Mouse (Mus musculus) heart, embryonic 10.5 days (tissue): ENCODE data around the gene Padi2. TPM values are rescaled to one million over a fixed set of nuclear protein-coding genes. Genes with fewer than 3 reads are reported as not detected.

ENCODE experiments used
- DNase-seq: peaks from one replicate; pipeline ENCODE4 v3.0.0-alpha.2; 2017; ENCODE audit warnings: low spot score
- H3K27ac ChIP-seq: fragments of 300-500 bp; sonication (generic); 2 replicates; pipeline ENCODE4 v1.5.1; 2016; ENCODE audit warnings: mild to moderate bottlenecking
- H3K27me3 ChIP-seq: fragments of 300-500 bp; sonication (generic); 2 replicates; pipeline ENCODE4 v1.6.1; 2016; ENCODE audit warnings: mild to moderate bottlenecking; ENCODE audit not compliant: poor library complexity, insufficient read depth, severe bottlenecking
- H3K36me3 ChIP-seq: fragments of 300-500 bp; sonication (generic); 2 replicates; pipeline ENCODE4 v1.6.1; 2016; ENCODE audit warnings: mild to moderate bottlenecking, moderate library complexity
- H3K4me1 ChIP-seq: fragments of 300-500 bp; sonication (generic); 2 replicates; pipeline ENCODE4 v1.6.1; 2016; ENCODE audit warnings: mild to moderate bottlenecking
- H3K4me3 ChIP-seq: fragments of 300-500 bp; sonication (generic); 2 replicates; pipeline ENCODE4 v1.5.1; 2016; ENCODE audit warnings: mild to moderate bottlenecking, moderate library complexity
- H3K9me3 ChIP-seq: fragments of 300-500 bp; sonication (generic); 2 replicates; pipeline ENCODE4 v1.6.1; 2016; ENCODE audit warnings: mild to moderate bottlenecking, moderate library complexity
- WGBS: fragments of 180-500 bp; shearing (Covaris S2); methylation state at CpG from one replicate; pipeline ENCODE4 v1.1.7; 2016; 5-methylcytosine and 5-hydroxymethylcytosine counted together
- polyA plus RNA-seq: library from polyadenylated mRNA; unstranded; fragments of >200 nt; fragmentation: Nextera tagmentation; extraction: Ambion mirVana; gene quantifications from 2 replicates; pipeline ENCODE4 v1.2.1, GENCODE M21; 2016

The Padi2 gene
- polyA plus RNA-seq, 1 experiment from 2014 or later = 2.9 TPM

GRCm38 (mm10) chr4:140883852-140884251, 22.3 kb upstream of the Padi2 start:
- Histone ChIP-seq H3K4me1 (0 out of 2 replicates have a peak, but pooled peaks cover 4% of the 10 kb centered on the region), H3K36me3 (no peaks in the 10 kb centered on the region), H3K27ac (no peak overlapping the region), H3K9me3 (peaks cover 3% of the 10 kb centered on the region; the same call in 1 of the 2 replicates), H3K27me3 (no peaks in the 10 kb centered on the region), H3K4me3 (no peak overlapping the region)
- DNase-seq = peak; percentile 75
- 26% methylated on average over 4 of the region's 4 CpGs for WGBS

DNA sequence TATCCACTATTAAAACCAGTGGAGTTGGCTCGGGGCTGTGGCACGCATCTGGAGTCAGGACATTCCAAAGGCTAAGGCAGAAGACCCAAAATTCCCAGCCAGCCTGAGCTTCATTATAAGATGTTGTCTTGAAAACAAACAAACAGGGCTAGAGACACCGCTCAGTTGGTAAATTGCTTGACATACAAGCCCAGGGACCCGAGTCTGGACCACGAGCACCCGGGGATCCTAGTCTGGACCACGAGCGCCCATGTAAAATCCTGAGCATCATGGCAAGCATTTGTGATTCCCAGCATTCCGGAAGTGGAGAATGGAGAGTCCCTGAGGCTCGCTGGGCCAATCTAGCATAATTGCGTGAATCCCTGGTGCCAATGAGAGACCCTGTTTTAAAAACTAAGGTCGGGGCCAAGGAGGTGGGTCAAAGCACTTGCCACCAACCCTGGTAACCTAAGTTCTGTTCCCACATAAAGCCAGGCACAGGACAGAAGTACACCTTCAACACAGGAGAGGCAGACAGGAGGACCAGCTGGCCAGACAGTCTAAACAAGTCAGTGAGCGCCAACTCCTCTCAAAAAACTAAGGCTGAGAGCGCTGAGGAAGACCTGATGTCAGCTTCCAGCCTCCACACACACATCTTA, 14.5 kb upstream of the Padi2 start:
- H3K4me3 ChIP-seq = no peak overlapping the region
- no peaks in the 10 kb centered on the region for H3K27me3 ChIP-seq
- WGBS = 87% methylated on average over 14 of the region's 14 CpGs
- no peaks in the 10 kb centered on the region for H3K9me3 ChIP-seq
- H3K4me1 ChIP-seq = no peaks in the 10 kb centered on the region
- DNase-seq = peak; percentile 64
- no peak overlapping the region for H3K27ac ChIP-seq
- H3K36me3 ChIP-seq = no peaks in the 10 kb centered on the region

DNA sequence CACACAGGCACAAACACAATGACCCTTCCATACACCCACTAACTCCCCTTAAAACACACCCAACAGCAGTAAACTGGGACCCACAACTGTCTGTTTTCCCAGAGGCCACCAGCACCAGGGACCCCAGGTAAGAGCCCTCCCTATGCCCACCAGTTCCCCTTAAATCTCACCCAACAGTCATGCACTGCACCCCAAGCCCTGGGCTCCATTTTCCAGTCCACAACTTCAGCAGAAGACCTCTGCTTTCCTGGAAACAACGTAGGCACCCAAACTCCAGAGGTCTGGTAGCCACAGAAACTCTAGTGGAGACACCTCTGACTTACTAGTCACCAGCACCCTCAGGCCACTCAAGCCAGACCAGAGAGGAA, 14.0 kb upstream of the Padi2 start:
- Histone ChIP-seq H3K4me3 (no peak overlapping the region), H3K4me1 (no peaks in the 10 kb centered on the region), H3K36me3 (no peaks in the 10 kb centered on the region), H3K9me3 (no peaks in the 10 kb centered on the region), H3K27ac (no peak overlapping the region), H3K27me3 (no peaks in the 10 kb centered on the region)
- peak; percentile 62 for DNase-seq
- WGBS = 58% methylated on average over 1 of the region's 1 CpGs

GRCm38 (mm10) chr4:140904776-140905425, 1.2 kb upstream of the Padi2 start:
- no peaks in the 10 kb centered on the region for H3K36me3 ChIP-seq
- peaks cover 78% of the 10 kb centered on the region for H3K27me3 ChIP-seq
- peak; percentile 75 for DNase-seq
- peaks cover 29% of the 10 kb centered on the region for H3K4me1 ChIP-seq
- no peaks in the 10 kb centered on the region for H3K9me3 ChIP-seq
- WGBS = 54% methylated on average over 14 of the region's 14 CpGs
- 0 out of 2 replicates have a peak overlapping the region, but pooled peaks have one; percentile 59 for H3K4me3 ChIP-seq
- no peak overlapping the region for H3K27ac ChIP-seq

DNA sequence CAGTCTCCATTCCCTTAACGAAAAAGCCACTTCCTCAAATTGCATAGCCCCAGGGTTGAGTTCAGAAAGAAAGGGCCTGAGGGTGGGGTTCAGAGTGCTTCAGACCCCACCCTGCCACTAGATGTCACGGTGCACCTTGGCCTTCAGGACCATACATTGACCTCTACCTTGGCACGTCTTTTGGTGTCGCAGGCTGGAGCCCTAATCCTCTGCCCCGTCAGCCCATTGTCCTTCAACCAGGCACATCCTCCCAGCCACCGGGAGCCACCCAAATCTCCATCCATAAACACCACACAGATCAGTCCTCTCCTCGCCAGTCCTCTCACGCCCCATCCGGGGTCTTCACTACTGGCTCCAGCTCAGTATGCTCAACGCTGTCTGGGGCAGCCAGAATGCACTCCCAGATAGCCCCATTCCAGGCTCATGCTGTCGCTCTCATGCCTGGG, 695 bp upstream of the Padi2 start:
- Histone ChIP-seq H3K36me3 (no peaks in the 10 kb centered on the region), H3K4me1 (peaks cover 29% of the 10 kb centered on the region), H3K27me3 (peaks cover 81% of the 10 kb centered on the region), H3K4me3 (peak overlapping the region; percentile 59), H3K9me3 (no peaks in the 10 kb centered on the region), H3K27ac (peak overlapping the region; percentile 72; the same call in 1 of the 2 replicates)
- DNase-seq = peak; percentile 74
- WGBS = 22% methylated on average over 11 of the region's 11 CpGs

GRCm38 (mm10) chr4:140906827-140907280, 710 bp downstream of the Padi2 start:
- WGBS = 57% methylated on average over 11 of the region's 11 CpGs
- Histone ChIP-seq H3K27ac (no peak overlapping the region), H3K4me1 (peaks cover 34% of the 10 kb centered on the region), H3K4me3 (peak overlapping the region; percentile 59; the same call in 1 of the 2 replicates), H3K27me3 (peaks cover 87% of the 10 kb centered on the region), H3K36me3 (no peaks in the 10 kb centered on the region), H3K9me3 (no peaks in the 10 kb centered on the region)
- DNase-seq = peak; percentile 70

- H3K4me3 ChIP-seq = no peak overlapping the region
- peaks cover 91% of the 10 kb centered on the region for H3K27me3 ChIP-seq
- DNase-seq = peak; percentile 72
- no peak overlapping the region for H3K27ac ChIP-seq
- no peaks in the 10 kb centered on the region for H3K9me3 ChIP-seq
- peaks cover 31% of the 10 kb centered on the region for H3K4me1 ChIP-seq
- WGBS = 58% methylated on average over 12 of the region's 12 CpGs
- no peaks in the 10 kb centered on the region for H3K36me3 ChIP-seq
Observed at GRCm38 (mm10) chr4:140907306-140908024, 1.3 kb downstream of the Padi2 start.

DNA sequence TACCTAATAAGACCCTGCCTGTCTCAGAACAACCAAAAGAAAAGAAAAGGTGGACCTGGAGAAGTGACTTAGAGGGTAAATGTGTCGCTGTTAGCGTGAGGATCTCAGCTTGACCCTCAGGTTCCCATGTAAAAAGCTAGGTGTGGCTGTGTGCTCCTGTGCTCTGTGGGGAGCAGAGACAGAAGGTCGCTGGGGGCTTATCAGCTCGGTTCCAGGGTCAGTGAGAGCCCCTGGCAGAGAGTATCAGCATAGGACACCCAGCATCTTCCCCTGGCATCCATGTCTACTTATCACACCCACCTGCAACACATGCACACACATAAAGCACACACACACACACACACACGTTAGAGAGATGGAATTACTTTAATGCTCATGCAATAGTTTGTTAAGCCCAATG, 2.5 kb downstream of the Padi2 start:
- WGBS = 60% methylated on average over 5 of the region's 5 CpGs
- Histone ChIP-seq H3K9me3 (no peaks in the 10 kb centered on the region), H3K36me3 (no peaks in the 10 kb centered on the region), H3K27me3 (peaks cover 81% of the 10 kb centered on the region), H3K4me3 (no peak overlapping the region), H3K4me1 (peaks cover 26% of the 10 kb centered on the region), H3K27ac (no peak overlapping the region)
- DNase-seq = peak; percentile 47

DNA sequence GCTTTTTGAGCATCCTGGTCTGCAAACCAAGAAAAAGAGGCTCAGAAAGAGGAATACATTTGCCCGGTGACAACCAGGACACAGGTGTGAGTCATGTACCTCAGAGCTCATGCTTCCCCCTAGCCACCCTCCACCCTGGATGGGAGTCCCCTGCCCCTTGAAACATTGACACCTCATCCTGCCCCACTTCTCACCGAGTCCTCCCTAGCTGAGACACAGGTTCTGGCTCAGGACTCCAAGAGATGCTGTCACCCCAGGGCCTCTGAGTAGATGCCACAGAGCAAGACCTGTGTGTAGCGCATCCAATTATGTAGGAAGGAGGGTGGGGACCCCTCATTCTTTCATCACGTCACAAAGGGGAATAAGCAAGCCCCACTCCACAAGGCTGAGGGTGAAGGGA, 3.4 kb downstream of the Padi2 start:
- H3K4me3 ChIP-seq = no peak overlapping the region
- no peak overlapping the region for H3K27ac ChIP-seq
- H3K9me3 ChIP-seq = no peaks in the 10 kb centered on the region
- peaks cover 26% of the 10 kb centered on the region for H3K4me1 ChIP-seq
- 77% methylated on average over 4 of the region's 4 CpGs for WGBS
- H3K36me3 ChIP-seq = no peaks in the 10 kb centered on the region
- peaks cover 72% of the 10 kb centered on the region for H3K27me3 ChIP-seq
- DNase-seq = peak; percentile 59

DNA sequence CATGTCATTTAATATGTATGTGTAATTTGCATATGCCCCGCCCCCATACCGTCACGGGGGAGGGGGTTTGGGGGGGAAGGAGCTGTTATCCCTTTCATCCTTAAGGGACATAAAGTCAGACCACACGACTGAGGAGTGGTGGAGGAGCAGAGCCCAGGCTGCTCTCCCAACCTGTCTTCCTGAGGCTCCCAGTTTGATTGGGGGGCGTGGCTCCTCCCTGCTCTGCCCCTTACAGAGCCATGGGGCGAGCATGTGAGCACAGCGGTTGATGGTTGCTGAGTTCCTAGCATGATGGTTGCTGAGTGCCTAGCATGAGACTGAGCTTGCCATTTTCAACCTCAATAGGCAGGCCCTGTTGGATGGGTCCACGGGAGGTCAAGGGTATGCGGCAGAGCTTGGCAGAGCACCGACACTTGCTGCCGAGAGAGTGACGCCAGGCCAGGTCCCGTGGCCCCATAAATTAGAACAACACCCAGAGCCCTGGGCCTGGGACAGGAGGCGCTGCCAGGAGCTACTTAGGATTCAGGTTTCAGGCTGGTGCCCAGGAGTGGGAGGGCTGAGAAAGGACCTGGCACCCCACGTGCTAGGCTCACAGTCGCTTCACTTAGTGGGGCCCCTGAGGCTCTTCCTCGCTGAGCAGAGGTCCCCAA, 4.6 kb downstream of the Padi2 start:
- peak; percentile 61 for DNase-seq
- Histone ChIP-seq H3K27me3 (peaks cover 59% of the 10 kb centered on the region), H3K4me1 (peaks cover 27% of the 10 kb centered on the region), H3K4me3 (peak overlapping the region; percentile 27; the same call in 1 of the 2 replicates), H3K9me3 (no peaks in the 10 kb centered on the region), H3K36me3 (no peaks in the 10 kb centered on the region), H3K27ac (no peak overlapping the region)
- 41% methylated on average over 17 of the region's 17 CpGs for WGBS

GRCm38 (mm10) chr4:140911416-140911815, 5.3 kb downstream of the Padi2 start:
- Histone ChIP-seq H3K9me3 (no peaks in the 10 kb centered on the region), H3K36me3 (no peaks in the 10 kb centered on the region), H3K4me1 (peaks cover 21% of the 10 kb centered on the region), H3K4me3 (no peak overlapping the region), H3K27ac (no peak overlapping the region), H3K27me3 (peaks cover 57% of the 10 kb centered on the region)
- peak; percentile 73 for DNase-seq
- 87% methylated on average over 9 of the region's 9 CpGs for WGBS

DNA sequence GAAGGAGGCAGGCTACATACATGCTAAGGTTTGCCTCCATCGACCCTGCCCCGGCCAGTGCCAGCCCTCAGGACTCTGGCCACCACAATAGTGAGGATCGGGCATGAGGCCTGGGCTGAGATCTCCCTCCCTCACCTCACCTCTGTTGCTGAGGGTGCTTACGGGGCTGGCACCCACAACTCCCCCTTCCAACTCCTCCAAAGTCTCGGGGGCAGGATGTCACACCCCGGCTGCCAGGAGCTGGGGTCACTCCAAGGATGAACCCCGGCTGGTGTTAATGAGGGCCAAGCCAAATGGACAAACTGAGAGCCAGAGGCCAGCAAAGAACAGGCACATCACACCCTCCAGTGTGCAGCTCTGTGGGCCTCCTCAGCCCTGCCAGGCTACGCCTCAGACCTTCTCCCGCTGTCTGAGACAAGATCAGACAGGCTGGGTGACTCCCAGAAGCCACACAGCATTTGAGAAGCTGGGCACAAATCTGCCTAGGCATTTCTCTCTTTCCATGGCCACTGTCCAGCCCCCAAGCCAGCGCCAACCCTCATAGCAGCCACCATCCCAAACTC, 6.2 kb downstream of the Padi2 start:
- 83% methylated on average over 10 of the region's 10 CpGs for WGBS
- H3K9me3 ChIP-seq = no peaks in the 10 kb centered on the region
- no peaks in the 10 kb centered on the region for H3K36me3 ChIP-seq
- peaks cover 16% of the 10 kb centered on the region for H3K4me1 ChIP-seq
- H3K27me3 ChIP-seq = peaks cover 47% of the 10 kb centered on the region
- H3K4me3 ChIP-seq = no peak overlapping the region
- peak; percentile 66 for DNase-seq
- H3K27ac ChIP-seq = no peak overlapping the region
